Mouse (Mus musculus): ENCODE measurements around the gene Rnf11.
A peak's percentile ranks its signal among the peaks of the same experiment; 100 is the strongest.

Gene Rnf11

DNA sequence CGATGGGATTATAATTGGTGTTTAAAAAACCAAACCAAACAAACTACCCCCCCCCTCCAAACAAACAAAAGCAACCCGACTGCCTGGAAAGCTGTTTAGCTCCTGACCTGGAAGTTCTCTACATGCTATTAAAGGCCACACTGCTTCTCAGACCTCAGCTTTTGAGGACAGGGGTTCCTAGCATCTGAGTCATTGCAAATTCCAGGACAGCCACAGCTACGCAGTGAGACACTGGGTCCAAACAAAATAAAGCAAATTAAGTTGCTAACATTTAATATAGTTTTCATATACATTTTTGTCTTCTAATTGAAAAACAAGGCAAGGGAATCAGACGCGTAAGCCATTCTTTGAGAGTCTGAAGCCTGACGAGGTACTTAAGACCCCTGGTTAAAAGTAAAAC lies 40.1 kb downstream of the Rnf11 start:
- DNase-seq (ENCODE audit: low spot score), result no peak

DNA sequence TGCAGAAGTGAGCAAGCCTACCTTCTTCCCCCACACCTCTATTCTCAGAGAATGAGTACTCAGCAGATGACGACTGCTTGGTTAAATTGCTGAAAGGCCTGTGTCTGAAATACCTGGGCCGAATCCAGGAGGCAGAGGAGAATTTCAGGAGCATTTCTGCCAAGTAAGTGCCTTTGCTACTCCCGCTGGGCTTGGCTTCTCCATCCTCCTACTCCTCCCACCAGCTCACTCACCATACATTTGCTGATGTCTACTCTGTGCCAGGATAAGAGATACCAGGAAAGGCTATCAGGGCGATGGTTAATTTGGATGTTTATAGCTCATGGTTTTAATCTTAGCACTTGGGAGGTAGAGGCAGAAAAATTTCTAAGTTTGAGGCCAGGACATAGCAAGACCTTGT lies 41.9 kb downstream of the Rnf11 start:
- no peak for DNase-seq (ENCODE audit: low spot score)

DNA sequence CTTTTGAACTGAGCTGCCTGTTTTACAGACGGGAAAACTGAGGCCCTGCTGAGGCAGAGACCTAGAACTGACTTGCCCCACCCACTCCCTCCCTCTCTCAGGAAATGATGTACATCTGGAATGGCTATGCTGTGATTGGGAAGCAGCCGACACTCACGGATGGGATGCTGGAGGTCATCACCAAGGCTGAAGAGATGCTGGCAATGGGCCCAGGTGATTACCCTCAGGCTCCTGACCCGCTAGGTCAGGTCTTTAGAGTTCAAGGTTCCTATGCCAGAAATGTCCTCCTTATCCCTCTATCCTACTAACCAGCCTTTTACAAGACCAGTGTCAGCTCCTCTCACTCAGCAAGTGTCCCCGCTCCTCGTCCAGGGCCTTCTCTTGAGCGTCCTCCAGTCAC lies 42.4 kb downstream of the Rnf11 start:
- no peak for DNase-seq (ENCODE audit: low spot score)

DNA sequence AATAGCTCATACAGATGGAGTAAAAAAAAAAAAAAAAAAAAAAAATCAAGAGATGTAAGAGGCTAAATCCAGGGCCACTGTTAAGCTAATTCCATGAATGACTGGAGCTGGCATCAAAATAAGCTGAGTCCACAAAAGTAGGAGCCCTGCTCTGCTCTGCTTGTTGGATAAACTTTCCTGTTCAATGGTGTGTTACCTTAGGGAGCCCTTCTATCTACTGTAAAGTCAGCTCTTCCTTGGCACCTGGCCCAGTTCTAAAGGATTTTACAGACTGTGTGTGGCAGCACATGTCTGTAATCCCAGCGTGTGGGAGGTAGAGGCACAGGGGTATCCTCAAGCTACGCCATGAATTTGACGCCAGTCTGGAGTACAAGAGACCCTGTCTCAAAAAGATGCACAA lies 43.5 kb downstream of the Rnf11 start:
- DNase-seq (ENCODE audit: low spot score), result no peak

DNA sequence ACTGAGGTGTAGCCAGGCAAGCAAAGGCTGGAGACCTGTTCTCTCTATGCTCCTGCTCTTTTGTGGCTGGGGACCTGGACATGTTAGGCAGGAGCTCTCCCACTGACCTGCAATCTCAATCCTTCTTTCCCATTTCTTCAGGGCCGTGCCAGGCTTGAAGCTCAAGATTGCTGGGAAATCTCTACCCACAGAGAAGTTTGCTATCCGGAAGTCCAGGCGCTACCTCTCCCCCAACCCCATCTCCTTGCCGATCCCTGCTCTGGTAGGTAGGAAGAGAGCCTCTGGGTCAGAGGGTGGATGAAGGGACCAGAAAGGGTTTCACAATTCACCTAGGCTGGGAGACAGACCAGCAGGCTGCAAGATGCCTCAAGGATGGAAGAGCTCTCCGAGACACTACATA lies 44.1 kb downstream of the Rnf11 start:
- DNase-seq (ENCODE audit: low spot score), result no peak

DNA sequence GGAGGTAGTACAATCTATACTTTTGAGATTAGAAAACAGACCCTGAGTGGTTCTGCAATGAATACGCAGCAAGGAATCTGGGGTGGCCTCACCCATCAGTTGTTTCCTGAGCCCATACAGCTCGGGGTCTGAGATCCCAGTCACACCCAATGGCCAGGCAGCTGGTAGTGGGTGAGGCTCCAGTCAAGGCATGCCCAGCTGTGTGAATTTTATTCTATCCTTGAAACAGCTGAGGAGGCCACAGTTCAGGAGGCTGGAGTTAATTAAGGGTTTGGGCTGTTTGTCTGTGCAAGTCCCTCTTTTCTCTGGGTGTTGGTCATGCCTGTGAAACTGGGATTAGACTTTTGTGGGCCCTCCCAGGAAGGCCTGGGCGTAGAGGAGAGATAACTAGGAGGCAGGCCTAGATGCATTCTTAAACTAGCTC lies 44.7 kb downstream of the Rnf11 start:
- DNase-seq (ENCODE audit: low spot score), result no peak

DNA sequence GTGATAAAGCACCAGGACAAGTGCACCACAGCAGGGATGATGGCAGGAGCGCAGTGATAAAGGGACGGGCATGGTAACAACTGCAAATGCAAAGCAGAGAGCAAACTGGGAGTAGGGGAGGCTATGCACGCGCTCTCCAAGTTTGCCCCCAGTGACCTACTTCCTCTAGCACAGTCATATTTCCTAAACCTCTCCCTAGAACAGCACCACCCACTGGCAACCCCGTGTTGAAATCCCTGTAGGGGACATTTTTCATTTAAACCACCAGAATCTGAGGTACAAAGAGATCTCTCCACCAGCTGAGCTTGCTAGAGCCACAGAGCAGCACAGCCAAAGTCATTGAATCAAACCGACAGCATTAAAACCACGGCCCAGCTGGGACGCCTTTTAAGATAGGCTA lies 45.4 kb downstream of the Rnf11 start:
- DNase-seq (ENCODE audit: low spot score), result no peak

DNA sequence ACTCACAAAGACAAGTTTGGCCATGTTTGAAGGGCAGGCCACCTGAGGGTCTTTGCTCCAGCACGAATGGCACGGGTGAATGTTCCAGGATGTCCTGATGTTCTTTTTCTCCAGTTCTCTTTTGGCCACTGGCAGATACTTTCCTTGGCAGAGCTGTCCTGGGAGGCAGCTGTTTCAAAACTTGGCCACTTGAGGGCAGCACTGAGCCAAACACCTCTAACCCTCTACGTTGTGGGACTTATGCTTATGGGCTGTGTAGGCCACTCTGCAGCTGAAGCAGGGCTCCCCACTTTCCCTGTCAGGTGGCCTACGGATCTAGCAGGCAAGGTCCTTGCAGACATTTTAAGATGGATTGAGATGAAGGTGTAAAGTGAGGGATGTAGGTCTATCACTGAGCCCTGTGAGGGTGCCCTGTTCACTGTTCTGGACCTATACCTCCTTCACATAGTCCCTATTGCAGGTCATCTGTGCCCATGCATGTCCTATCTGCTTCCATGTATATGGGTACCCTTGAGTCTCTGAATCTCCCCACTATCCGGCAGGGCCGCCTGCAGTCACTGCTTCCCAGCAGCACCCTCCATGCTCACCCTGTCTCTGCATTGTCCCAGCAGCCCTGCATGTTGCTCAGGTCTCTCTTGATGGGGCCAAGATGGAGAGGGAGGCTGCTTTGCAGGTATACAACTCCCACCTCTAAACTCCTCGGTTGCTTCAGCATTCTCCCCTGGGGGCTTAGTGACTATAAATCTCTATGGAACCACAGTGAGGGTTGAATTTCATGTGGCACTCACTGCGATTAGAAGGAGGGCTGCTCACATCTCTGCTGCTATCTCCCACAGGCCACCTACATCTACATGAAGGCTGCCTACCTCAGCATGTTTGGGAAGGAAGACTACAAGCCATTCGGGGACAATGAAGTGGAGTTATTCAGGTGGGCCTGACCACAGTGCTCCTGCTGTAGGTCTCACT lies 46.3 kb downstream of the Rnf11 start:
- DNase-seq (ENCODE audit: low spot score), result peak; percentile 24

DNA sequence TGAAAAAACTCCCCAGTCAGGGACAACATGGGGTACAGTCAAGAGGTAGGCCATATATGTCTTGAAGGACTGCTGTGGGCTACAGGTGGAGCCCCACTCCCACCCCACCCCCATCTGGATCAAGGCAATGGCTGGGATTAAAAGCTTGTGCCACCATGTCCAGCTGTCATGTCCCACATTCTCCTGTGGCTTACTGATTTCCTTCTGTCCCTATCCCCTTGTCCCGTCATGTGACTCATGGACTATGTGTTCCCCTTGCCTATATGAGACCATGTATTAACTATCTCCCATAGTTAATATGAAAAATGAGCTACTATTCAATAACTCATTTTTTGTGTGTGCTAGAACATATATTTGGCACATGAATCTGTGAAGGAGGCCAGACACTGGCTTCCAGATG lies 50.3 kb downstream of the Rnf11 start:
- no peak for DNase-seq (ENCODE audit: low spot score)

DNA sequence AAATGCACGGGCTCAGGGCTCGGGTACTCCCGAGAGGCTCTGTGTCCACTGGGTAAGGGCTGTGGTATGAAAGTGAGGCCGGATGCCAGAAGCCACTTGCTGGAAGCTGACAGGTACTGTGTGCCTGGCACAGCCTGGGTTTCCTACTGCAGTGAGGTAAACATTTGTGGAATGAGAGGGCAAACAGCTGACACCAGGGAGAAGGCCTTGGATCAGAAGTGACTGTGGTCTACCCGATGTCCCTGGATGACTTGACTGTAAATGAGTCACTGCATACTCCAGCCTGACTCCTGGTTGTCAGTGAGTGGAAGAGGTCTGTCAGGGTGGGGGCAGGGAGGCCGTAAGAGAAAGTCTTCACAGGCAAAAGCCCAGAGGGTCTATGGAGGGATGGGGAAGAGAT lies 50.9 kb downstream of the Rnf11 start:
- DNase-seq (ENCODE audit: low spot score), result no peak

DNA sequence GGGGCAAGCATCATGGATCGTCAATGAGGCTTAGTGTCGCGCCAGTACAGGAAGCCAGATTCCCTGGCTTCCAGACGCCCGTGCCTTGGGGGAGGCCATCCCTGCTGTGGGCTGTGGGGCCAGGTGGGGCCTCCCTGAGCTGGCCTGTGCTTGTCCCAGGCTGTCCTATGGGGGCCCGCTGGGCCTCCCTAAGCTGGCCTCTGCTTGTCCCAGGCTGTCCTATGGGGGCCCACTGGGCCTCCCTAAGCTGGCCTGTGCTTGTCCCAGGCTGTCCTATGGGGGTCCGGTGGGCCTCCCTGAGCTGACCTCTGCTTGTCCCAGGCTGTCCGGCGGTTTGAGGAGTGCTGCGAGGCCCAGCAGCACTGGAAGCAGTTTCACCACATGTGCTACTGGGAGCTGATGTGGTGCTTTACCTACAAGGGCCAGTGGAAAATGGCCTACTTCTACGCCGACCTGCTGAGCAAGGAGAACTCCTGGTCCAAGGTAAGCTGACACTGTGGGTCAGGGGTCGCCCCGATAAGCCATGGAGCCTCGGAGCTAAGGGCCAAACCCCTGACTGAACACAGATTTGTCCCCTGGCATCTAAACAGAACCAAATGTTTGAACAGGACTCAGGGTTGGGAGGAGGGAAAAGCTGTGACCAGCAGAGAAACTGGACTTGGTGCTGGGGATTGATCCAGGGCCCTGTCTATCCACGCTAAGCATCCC lies 51.7 kb downstream of the Rnf11 start:
- no peak for DNase-seq (ENCODE audit: low spot score)

DNA sequence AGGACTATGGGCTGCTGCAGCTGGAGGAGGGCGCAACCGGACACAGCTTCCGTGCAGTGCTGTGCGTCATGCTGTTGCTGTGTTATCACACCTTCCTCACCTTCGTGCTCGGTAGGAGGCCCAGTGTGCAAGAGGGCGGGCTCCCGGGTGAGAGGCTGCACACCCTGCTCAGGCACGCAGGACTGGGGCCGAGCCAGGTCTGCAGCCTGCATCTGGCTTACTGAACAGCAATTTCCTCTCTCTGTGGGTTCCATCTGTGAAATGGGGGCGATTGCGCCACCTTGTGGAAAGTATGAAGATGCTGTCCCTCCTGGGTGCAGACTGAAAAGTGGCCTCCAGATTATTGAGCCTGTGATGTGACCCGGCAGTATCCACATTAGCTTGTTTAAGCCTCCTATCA lies 53.7 kb downstream of the Rnf11 start:
- DNase-seq (ENCODE audit: low spot score), result no peak

DNA sequence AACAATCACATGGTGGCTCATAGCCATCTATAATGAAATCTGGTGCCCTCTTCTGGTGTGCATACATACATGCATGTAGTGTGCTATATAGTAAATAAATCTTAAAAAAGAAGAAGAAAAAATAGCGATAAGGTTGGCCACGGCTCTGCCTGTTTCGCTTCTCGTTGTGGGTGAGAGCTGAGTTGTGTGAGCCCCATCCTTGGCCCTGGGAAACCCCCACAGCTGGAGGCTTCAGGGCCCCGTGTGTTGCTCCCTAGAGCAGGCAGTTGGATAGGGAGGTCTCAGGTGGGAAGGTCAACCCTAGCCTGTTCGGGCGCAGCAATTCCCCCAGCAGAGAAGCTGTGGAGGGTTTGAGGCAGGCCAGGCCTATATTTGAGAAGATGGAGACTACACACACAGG lies 54.3 kb downstream of the Rnf11 start:
- DNase-seq (ENCODE audit: low spot score), result no peak

DNA sequence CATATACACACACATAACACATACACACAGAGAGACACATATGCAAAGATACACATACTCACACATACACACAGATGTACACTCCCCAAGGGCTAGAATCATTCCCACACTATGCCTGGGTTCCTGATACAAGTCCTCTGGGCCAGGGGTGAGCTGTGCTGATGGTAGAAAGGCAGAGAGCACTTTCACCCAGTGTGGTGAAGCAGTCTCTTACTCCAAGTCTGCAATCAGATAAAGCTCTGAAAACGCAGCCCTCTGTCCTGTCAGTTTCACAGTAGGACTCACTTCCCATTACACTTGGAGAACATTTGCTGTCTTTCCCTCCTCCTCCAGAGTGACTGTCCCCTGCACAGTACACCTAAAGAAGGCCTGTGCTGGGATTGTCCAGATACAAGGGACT lies 57.5 kb downstream of the Rnf11 start:
- DNase-seq (ENCODE audit: low spot score), result no peak

DNA sequence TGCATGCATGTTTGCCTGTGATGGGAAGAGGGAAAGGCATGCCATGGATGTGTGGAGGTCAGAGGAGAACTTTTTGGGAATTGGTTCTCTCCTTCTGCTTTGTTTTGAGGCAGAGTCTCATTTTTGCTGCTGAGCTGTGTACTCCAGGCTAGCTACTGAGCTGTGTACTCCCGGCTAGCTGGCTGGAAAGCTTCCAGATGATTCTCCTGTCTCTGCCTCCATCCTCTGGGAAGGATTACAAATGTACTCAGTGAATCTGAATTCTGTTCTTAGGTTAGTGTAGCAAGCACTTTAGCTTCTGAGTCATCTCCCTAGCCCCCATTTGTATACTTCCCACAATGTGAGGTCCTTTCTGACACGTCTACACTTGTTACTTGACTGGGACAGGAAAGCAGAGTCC lies 61.1 kb downstream of the Rnf11 start:
- no peak for DNase-seq (ENCODE audit: low spot score)

DNA sequence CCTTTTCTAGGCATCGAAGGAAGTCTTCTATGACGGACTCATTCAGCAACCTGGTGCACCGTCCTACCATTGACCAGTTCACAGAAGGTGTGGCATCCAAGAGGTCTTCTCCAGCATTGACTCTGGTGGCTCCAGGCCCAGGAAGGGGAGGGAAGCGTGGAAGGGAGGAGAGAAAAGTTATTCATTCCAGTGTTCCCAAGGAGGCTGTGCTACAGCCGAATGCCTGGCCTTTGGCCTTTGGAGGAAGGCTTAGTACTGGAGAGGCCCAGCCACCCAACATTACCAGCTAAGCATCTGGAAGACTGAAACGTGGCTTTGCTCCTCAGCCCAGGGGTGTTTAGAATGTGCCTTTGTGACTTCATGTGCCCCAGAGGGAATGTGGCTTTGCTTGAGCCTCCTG lies 62.1 kb downstream of the Rnf11 start:
- DNase-seq (ENCODE audit: low spot score), result no peak

DNA sequence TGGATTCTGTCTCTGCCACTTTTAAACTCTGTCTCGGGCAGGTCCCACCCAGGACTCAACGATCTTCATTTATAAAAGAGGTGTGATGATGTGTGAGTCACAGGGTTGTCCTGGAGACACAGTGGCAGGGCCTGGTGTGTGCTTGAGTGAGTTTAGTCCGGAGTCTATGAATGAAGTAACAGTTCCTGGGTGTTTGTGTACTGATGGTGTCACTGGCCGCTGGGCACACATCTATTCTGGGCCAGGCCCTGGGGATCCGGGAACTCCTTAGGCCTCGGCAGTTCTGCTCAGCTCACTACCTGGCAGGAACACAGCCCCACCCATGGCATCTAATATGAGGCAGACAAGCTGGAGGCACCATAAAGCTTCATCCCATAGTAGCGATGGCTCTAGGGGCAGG lies 62.9 kb downstream of the Rnf11 start:
- DNase-seq (ENCODE audit: low spot score), result no peak

DNA sequence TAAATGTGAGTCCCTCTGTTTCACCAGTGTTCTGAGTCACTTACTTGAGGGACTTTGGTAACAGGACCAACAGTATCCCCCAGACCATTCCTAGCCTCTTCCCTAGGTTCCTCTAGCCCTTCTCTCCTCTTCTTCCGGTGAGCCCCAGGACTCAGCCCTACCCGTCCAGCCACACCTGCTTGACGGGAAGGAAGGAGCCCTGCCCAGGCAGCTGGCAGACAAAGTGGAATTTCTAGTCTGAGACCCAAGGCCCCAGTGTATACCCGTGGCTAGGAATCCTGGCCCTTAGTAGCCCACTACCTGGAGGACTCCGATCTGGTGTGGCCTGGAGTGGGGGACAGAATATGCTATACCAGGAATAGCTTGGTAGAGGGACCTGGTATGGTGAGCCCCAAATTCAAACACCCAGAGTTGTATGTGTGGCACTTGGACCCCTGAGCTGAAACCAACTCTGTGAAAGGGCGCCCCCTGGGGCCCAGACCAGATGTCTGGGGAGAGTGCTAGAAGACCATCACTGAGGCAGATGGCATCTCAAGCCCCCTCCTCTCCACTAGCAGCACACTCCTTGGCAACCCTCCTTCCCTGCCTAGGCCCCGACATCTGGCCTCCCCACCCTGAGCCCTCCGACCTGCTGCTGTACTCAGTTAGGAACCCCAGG lies 64.3 kb downstream of the Rnf11 start:
- DNase-seq (ENCODE audit: low spot score), result no peak

DNA sequence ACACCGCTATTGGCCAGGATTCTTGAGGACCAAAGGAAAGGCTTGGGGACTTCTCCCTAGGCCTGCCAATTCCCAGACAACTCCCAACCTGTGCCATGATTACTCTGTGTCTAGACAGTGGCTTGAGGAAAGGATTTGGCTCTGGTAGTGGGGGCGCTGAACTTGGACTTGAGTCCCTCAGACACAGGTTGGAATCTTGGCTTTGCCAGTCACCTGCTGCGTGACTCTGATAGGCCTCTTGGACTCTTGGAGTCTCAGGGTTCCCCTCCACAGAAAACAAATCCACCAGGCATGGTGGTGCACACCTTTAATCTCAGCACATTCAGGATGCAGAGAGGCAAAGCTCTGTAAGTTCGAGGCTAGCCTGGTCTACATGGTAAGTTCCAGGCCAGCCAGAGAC lies 65.0 kb downstream of the Rnf11 start:
- DNase-seq (ENCODE audit: low spot score), result no peak

DNA sequence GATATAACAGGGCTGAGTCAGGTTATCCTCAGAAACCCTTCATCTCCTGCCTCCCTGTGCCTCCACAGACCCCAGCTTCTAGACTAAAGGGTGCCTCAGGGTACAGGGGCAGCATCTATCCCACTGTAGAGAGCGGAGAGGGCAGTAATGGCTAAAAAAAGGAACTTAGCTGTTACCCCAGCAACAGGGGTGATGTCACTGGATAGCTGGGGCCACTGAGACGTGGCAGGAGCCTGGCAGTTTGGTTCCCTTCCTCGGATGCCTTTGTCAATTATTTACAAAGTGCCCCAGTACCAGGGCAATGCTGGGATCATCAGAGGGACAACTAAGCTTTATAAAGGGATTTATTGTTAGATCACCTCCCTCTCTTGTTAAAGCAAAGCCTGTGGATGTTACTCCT lies 65.5 kb downstream of the Rnf11 start:
- DNase-seq (ENCODE audit: low spot score), result no peak

DNA sequence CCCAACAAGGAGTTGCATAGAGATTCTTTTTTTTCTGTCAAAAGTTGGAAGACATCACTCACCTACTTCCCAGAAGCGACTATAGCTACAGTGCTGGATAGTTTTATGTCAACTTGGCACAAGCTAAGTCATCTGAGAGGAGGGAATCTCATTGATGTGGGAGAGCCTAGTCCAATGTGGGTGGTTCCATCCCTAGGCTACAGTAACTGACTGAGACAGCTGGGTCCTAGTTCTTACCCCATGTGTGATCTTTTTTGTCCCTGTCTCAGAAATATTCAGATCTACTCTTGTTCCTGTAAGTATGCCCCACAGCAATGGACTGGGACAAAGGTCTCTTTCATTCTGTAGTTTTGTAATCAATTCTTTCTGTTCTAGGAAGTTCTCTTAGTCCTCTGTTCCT lies 66.5 kb downstream of the Rnf11 start:
- DNase-seq (ENCODE audit: low spot score), result no peak

DNA sequence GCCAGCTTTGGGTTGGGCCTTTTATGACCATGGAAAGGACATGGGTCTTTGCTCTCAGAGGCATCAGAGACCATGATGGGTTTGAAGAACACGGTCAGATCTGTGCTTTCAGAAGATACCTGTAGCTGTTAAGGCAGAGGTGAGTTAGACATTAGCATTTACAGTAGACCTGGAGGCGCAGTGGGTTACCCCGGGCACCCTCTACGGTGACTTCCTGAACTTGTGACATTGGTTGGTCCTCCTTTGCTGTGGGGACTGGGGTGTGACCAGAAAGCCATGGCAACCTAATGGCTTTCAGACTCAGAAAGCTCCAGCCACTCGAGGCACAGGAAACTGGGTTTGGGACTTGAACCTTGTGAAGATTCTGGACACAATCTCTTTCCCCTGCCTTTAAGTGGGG lies 72.3 kb downstream of the Rnf11 start:
- DNase-seq (ENCODE audit: low spot score), result no peak

DNA sequence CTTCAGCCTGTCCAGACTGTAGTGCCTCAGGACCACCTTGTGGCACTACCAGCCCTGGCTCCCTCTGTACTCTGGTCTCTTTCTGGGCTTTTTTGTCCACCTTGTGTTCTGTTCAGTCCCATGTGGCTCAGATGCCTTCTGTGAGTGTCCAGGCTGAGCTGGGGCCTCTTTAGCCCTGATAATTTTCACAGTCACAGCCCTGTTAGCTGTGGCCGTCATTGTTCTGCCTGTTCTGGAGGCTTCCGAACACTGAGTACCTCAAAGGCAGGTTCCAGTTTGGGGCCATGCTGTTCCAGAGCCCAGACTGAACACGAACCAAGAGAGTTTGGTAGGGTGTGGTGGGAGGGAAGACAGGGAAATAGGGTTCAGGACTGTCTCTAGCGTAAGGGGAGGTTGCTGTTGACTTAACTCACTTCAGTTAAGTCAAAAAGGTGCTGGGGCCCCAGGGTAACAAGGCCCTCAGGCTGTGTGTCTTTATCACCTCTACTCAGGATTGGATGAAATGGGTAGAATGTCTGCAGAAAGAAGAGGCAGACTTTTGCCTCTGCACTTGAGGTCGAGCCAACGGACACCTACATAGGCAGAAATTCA lies 73.1 kb downstream of the Rnf11 start:
- no peak for DNase-seq (ENCODE audit: low spot score)

All from layer of hippocampus, adult 9-10 months (tissue).